Mouse (Mus musculus) cerebellum, postnatal 14 days (tissue): ENCODE measurements around the gene Irgq.
"Not testable (repeated sequence)": the region's sequence is repeated elsewhere in the genome, so short reads cannot be mapped to it uniquely, and the experiment has no call there.

ENCODE experiments used
- DNase-seq, 2 experiments: peaks; one replicate each; pipeline ENCODE4 v3.0.0; 2021; ENCODE audit warnings: mixed read lengths in 2 of 2

Irgq gene

GRCm38 (mm10) chr7:24530062-24530931 lies at the start of gene Irgq:
Gene Irgq, plus strand, starts transcription at chr7:24530689.
- peak; percentile 99 for DNase-seq

DNA sequence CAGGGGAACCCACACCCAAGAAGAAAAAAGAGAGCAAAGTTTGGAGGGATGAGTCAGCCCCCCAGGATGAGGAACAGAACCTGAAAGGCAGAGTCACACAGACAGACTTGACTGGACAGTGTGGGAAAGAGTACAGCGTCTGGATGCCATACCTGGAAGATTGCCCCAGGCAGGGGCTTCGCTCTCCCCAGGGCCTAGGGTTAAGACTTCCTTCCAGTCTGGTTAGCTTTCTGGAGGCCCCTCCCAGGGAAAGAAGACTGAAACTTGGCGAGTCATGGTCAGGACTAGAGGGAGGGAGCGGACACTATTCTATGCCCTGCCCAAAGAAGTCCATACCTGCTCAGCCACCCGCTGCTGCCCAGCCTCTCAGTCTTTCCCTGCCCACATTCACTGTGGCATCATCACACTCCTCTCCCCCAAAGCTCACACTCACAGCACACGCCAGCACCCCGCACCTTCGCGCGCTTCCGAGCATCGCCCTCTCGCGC lies 49.5 kb upstream of the Irgq start:
- DNase-seq: no peak

DNA sequence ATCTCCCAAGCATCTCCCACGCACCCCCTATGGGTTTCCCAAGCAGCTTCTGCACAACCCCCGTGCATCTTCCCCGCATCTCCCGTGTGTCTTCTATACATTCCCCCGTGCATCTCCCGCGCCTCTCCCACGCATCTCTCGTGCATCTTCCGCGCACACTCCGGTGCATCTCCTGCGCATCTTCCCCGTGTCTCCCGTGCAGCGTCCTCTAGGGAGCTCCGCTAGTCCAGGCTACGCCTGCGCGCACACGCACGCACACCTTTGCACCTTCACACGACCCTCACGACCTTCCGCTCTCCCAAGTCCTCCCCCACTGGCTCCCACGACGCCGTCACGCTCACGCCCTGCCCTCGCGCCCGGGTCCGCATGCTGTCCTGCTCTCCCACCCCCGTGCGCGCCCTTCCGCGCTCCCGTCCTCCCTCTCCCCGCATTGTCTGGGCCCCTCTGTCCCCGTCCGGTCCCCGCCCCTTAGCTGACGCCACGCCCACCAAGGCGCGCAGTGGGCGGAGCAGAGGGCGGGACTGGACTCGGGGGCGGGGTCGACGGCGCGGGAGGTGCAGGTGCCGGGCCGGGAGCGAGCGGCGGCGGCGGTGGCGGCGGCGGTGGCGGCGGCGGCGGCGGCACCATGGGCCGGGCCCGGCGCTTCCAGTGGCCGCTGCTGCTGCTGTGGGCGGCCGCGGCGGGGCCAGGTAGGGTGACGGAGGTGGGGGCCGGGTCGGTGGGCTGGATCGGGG lies 48.8 kb upstream of the Irgq start, which contains the start of gene Cadm4:
Cadm4 (plus strand) TSS at position 550 of the 734 bp plus-strand sequence.
- DNase-seq: peak; percentile 97

DNA sequence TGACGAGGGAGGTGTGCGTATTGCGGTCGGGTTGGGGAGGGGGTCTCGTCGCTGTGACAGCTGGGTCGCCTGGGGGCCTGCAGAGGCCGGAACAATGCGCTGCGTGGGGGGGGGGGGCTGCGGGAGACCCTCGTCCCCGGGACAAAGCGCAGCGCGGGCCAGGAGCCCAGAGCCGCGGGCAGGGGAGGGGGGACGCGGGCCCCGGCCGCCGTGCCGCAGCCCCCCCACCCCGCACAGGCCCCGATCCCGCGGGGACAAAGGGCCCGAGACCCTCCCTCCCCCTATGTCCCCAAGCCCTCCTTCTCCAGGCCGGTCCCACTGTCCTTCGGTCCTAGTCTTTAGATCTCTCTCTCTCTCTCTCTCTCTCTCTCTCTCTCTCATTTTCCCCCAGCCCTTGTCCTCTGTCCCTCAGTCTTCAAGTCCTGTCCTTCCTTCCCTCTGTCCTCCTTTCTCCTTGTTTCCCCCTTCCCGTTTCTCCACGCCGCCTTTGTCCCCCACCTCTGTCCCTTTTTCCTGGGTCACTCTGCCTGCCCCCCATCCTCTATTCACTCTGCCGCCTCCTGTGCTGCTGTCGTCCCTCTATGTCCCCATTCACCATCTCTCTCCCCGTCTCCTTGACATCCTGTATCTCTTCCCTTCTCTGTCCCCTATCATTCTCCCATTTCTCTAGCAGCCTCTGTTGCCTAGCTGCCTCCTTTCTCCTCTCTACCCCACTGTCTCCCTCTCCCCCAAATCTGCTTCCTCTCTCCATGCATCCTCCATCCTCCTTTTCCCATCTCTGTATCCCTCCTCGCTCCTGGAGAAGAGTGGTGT lies 48.1 kb upstream of the Irgq start:
- DNase-seq: no peak

DNA sequence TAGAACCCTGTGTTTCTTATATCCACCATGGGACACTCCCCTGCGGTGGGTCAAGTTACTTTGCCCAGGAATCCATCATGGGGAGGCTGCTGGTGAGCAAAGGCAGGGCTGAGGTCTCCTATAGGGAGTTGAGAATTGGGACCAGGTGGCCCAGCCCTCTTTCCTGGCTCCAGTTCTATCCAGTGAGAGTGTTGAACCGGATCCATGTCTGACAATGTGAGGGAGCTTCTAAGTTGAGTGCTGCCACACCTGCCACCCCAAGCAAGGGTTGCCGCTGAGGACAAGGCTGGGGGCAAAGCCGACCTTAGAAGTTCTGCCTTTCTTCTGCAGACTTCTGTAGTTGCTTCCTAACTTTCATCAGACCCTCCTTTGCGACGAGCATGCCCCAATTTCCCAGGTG lies 47.2 kb upstream of the Irgq start:
- DNase-seq: not testable (repeated sequence)

DNA sequence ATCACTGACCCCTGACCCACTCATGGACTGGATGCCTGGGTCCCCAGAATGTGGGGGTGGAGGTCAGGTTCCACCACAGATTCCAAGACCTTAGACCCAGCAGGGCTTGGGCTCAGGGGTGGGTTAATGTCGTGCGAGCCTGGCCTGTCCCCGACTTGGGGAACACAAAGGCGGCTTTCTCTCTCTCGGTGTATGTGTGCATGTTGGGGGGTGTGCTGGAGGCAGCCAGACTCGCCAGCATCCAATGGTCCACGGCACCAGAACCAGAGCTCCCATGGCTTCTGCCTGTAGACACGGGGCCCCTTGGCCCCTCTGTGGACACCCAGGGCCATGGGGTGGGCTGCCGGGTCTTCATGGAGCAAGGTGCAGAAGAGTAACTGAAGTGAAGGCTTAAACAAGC lies 45.0 kb upstream of the Irgq start:
- no peak for DNase-seq

GRCm38 (mm10) chr7:24486654-24487130 lies 43.8 kb upstream of the Irgq start:
- DNase-seq: peak in 1 of 2 experiments; percentile 56

GRCm38 (mm10) chr7:24487403-24487802 lies 43.1 kb upstream of the Irgq start:
- no peak for DNase-seq

- peak; percentile 60 to 69 for DNase-seq
Observed at GRCm38 (mm10) chr7:24488303-24488702, 42.2 kb upstream of the Irgq start.

GRCm38 (mm10) chr7:24499856-24500577 lies 30.5 kb upstream of the Irgq start:
- no peak for DNase-seq

- peak; percentile 54 to 81 for DNase-seq
Observed at GRCm38 (mm10) chr7:24500929-24501328, 29.6 kb upstream of the Irgq start.

DNA sequence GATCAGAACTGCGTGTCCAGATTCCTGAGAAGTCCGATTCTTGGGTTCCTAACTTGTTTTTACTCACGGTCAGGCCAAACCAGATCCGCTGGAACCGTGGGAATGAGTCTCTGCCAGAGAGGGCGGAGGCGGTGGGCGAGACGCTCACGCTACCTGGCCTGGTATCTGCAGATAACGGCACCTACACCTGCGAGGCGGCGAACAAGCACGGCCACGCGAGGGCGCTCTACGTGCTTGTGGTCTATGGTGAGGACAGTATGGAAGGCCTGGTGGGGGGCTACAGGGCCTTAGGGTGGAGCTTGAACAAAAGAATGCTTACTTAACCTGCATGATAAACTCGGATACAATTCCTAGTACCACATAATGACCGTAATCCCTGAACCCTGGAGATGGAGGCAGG lies 29.0 kb upstream of the Irgq start:
- peak; percentile 63 to 70 for DNase-seq

DNA sequence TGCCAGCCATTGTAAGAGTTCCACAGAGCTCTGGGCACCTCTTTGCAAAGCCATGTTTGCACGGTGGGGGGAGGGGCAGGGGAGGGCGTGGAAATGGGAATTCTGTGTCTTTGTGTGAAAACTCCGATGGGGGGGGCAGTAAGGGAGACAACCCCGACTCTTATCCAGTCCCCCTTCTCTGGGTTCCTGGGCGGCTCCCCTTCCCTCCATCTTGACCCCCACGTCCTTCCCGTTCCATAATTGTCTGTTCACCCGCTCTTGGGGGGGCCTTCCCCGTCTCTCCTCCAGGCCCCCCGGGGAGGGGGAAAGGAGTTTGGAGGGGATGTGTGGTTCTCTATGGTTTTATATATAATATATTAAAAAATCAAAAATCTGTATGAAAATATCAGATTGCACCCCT lies 26.5 kb upstream of the Irgq start:
- no peak for DNase-seq

DNA sequence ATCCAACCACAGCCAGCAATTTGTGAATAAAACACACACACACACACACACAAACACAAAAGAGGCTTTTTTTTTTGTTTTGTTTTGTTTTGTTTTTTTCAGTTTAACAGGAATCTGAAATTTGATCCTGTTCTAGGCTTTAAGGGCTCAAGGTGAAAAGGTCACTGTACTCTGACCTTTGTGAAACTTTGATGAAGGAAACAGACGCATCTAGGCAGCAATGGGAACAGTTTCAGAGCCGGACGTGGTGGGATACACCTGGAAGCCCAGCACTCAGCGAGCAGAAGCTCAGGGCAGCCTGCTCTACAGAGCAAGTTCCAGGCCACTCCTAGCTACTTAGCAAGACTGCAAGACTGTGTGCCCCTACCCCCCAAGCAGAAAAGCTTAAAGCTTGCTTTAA lies 25.6 kb upstream of the Irgq start:
- no peak for DNase-seq

DNA sequence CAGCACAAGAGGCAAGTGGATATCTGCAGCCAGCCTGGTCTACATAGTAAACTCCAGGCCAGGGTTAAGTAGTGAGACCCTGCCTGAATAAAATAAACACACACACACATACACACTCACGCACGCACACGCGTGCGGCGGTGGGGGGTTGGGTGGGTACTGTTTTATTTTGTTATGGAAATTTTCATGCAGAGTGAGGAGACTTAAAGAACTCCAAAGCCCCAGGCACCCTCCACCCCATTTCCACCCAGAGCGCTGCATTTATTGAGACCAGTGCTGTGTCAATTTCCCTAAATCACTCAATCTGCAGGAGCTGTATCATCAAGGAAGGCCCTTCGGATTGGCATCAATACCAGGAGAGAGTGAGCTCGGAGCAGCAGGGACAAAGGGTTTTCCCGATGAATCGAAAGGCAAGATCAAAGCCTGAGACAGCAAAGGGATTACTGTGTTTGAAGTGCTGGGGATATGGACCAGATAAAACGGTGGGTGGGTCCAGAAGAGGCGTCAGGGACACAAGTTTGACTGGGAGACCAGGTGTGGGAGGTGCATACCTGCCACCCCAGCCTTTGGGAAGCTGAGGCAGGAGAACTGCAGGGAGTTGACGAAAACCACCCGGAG lies 24.9 kb upstream of the Irgq start:
- peak; percentile 35 to 49 for DNase-seq

DNA sequence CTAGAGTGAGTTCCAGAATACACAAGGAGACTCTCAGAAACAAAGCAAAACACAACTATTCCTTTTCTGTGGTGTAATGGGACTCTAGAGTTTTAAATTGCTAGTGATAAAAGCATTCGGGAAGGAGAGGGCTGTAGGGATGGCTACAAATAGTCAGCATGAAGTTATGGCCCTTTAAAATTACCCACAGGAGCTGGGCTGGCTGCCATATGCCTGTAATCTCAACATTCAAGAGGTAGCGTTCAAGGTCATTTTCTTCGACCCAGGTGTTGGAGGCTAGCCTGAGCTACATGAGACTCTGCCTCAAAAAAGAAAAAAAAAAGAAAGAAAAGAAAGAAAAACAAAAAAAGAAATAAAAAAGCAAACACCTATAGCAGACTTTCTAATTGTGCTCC lies 24.4 kb upstream of the Irgq start:
- DNase-seq: peak; percentile 71 to 73

GRCm38 (mm10) chr7:24506476-24506837 lies 24.0 kb upstream of the Irgq start:
- peak; percentile 87 to 91 for DNase-seq

DNA sequence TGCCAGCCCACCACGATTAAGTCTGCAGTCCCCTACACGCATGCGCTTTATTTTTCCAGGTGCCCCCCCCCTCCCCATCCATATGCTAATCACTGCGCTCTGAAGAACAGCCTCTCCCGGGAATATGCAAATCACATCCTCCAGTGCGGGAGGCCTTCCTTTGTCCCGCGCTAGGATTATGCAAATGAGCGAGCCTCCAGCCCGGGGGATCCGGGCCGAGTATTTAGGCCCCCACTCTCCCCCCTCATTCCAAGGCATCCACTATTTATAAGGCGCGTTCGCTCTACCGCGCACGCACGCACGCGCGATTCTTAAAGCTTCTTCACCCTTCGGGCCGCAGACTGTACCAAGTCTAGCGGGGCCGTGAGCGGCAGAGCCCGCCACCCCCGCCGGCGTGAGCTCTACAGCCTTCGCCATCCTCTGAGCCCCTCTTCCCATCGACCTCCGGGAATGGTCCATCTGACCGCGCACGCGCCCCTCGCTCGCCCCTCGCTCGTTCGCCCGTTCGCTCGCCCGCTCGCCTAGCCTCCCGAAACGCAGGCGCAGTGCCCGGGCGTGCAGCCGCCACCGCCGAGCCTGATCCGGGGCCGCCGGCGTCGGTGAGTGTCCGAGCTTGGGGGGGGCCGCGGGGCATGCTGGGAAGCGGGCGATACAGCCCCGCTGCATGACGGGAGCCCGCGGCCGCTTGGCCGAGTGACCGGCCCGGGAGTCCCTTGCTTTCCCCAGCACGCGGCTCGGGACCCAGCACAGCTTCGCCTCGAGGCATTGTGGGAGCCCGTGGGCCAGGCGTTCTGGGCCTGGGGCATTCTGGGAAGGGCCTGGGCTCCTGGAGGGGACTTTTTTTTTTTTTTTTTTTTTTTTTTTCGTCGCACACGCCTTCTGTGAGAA lies 23.4 kb upstream of the Irgq start, which contains the start of gene Zfp428:
Zfp428 (plus strand) TSS at position 169 of the 888 bp plus-strand sequence.
- DNase-seq: peak; percentile 93 to 94

DNA sequence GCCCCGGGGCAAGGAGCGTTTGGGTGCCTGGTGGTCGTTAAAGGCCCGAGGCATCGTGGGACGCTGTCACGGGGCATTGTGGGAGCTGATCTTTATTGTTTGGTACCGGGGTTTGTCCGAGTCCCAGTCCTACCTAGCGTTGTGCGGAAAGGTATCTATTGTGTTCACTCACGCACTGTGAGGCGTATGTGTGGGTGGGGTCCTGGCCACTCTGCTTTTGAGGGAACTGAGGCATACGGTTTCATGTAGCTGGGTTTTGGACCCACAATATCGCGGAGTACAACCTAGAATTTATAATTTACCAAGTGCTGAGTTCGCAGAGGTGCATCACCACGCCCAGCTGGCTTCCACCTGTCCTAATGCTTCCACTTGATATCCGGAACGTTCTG lies 22.8 kb upstream of the Irgq start:
- DNase-seq: no peak

GRCm38 (mm10) chr7:24512355-24512754 lies 18.1 kb upstream of the Irgq start, which contains the start of gene AC161166.1:
Gene AC161166.1, minus strand, starts transcription at chr7:24512455.
- DNase-seq: no peak
